Mouse (Mus musculus) thymus, adult 18-20 months (tissue): ENCODE data around the gene Cand1.

Experiments
- DNase-seq, 2 experiments: peaks; one replicate each; pipeline ENCODE4 v3.0.0; 2022; ENCODE audit warnings: mixed read lengths in 2 of 2

Gene Cand1

DNA sequence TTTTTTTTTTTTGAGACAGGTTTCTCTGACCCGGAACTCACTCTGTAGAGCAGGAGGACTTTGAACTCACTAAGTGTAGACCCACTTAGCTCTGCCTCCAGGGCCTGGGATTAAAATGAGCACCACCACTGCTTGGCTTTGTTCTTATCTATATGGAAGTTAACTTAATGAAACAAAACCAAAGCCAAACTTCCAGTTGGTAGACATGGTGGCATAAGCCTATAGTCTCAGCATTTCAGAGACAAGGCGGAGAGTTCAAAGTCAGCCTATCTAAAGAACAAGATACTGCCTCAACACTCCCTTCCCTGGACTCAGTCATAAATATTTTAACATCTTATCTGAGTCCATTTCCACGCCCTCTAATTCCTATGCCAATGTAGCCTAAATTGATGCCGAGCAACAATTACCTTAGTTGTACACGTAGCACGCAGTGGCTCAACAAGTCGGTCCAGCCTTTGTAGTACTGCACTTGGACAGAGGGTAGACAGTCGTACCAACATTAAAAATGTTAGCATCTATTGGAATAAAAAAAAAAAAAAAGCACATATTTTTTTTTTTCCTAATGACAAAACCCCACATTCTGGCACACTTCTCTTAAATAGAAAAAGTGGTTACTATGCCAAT, 33.4 kb downstream of the Cand1 start:
- no peak for DNase-seq

DNA sequence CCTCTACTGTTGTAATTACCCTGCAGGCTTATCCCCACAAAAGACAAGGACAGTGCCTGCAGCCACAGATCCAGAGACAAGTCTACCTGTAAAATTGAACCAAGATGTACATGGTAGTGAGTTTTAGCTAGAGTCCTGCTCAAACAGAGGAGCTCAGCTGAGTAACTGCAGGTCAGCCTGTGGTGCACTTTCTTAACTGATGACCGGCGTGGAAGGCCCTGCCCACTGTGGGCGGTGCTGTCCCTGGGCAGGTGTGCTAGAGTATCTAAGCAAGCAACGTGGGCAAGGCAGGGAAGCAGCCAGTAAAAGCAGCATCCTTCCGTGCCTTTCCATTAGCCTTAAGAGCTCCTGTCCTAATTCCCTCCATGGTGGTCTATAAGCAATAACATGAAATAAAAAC, 34.6 kb downstream of the Cand1 start:
- DNase-seq = no peak

- DNase-seq = no peak
These were observed 35.4 kb downstream of the Cand1 start for GRCm38 (mm10) chr10:119204334-119204946.

- DNase-seq = no peak
These were observed 40.0 kb downstream of the Cand1 start for GRCm38 (mm10) chr10:119199864-119200263.

- DNase-seq = no peak
These were observed 41.5 kb downstream of the Cand1 start for GRCm38 (mm10) chr10:119198186-119198880.

- DNase-seq = no peak
These were observed 42.2 kb downstream of the Cand1 start for GRCm38 (mm10) chr10:119197621-119198150.

GRCm38 (mm10) chr10:119192598-119193372, 47.1 kb downstream of the Cand1 start:
- DNase-seq = no peak

GRCm38 (mm10) chr10:119187720-119188119, 52.1 kb downstream of the Cand1 start:
- no peak for DNase-seq

GRCm38 (mm10) chr10:119169656-119170055, 70.2 kb downstream of the Cand1 start:
- DNase-seq = no peak

DNA sequence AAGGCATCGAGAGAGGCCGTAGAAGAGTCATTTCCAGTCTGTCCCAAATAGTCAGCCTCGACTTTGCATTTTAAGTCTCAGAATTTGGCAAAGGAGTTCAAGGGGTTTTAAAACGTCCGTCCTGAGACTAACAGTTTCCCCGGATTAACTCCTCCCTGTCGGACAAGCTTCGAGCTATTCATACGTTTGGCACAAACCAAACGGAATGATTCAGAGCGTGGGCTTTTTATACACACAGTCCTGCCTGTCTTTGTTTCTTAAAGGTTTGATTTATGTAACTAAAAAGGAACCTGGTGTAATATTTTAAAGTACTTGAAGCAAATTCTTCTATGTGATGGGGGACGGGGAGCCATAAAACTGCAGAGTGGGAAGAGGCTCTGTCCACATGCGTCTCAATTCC, 70.6 kb downstream of the Cand1 start:
- no peak for DNase-seq

DNA sequence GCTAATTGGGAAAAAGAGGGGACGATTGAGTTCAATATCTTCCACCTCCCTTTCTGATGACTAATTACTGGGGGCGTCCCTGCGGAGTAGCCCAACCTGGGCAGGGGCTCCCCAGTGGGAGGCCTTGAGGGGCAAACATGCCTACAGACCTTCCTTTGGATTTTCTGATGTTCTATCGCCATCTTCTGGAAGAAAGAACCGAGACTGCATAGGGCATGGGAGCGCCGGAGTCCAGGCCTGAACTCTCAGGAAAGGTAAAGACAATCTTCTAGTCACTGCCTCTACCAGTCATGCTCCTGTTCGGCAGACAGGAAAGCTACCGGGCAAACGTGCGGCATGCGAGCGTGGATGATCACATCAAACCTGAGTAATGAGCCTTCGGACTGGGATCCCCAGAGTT, 71.1 kb downstream of the Cand1 start:
- DNase-seq = no peak

GRCm38 (mm10) chr10:119167858-119168257, 72.0 kb downstream of the Cand1 start:
- DNase-seq = no peak

GRCm38 (mm10) chr10:119165051-119165450, 74.8 kb downstream of the Cand1 start:
- DNase-seq = no peak

- no peak for DNase-seq
These were observed 78.0 kb downstream of the Cand1 start for GRCm38 (mm10) chr10:119161820-119162382.

GRCm38 (mm10) chr10:119160161-119160560, 79.7 kb downstream of the Cand1 start:
- DNase-seq = no peak

GRCm38 (mm10) chr10:119149261-119149660, 90.6 kb downstream of the Cand1 start:
- no peak for DNase-seq
